Mouse (Mus musculus) ES-Bruce4 (cell line): ENCODE measurements around the gene Slc25a31.

Source experiments
- CTCF ChIP-seq: IDR thresholded peaks from one replicate; pipeline ENCODE4 v1.8.1; 2011; ENCODE audit warnings: low read depth, low read length
- EP300 ChIP-seq: IDR thresholded peaks from 2 replicates; pipeline ENCODE4 v1.6.1; 2011; ENCODE audit warnings: low read depth, low read length; ENCODE audit not compliant: insufficient read depth
- POLR2A ChIP-seq: IDR thresholded peaks from one replicate; pipeline ENCODE4 v1.8.1; 2011; ENCODE audit warnings: low read length; ENCODE audit not compliant: insufficient read depth

DNA sequence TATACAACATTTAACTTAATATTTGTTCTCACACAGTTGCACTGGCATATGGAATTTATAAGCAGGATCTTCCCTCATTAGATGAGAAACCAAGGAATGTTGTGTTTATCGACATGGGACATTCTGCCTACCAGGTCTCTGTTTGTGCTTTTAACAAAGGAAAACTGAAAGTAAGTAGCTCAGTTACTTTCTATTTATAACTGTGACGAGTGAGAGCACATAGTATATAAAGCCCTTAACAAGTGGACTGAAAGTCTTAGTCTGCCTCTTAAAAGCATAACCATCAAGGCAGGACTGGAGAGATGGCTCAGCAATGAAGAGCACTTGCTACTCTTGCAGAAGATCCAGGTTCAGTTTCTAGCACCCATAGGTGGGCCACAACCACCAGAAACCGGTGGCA, 52.1 kb downstream of the Slc25a31 start:
- TF ChIP-seq CTCF = no peak
- TF ChIP-seq POLR2A = no peak
- no peak for TF ChIP-seq EP300
